Mouse (Mus musculus): ENCODE measurements around the gene Mrrf.

Mrrf gene

DNA sequence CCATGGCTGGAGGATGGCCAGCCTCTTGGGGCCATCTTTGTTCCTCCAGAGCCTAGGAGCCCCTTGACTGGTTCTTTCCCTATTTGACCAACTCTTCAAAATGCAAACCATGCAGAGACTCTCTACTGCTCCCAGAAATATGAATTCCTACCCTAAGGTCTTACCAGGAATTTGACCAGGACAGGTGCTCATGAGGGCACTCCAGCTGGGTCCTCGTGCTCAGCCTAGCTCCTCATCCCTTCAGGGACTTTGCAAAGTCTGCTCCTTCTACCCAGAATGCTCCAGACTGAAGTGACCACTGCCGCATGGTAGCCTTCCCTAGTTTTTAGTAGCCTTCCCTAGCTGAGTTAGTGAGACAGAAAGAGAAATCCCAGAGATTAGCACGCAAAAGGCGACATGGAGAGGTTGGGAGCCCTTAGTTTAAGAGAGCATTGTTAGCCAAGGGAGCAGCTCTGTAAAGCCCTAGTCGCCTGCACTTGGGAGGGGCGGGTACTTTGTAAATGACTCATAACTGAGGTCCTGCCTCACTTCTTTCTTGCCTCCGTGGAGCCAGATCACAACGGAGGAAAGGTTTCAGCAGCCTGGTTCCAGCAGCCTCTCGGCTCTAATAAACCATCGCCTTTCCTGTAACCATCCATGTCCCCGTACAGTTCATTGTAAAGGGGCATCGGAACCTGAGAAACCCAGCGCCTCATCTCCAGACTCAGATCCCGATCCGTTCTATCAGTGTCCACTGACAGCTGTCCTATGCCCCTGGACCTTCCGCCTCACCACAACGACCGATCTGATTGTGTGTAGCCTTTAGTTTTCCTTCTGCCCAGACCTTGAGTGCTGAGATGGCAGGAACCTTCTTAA is 65.8 kb downstream of the Mrrf start:
- no peak for DNase-seq

DNA sequence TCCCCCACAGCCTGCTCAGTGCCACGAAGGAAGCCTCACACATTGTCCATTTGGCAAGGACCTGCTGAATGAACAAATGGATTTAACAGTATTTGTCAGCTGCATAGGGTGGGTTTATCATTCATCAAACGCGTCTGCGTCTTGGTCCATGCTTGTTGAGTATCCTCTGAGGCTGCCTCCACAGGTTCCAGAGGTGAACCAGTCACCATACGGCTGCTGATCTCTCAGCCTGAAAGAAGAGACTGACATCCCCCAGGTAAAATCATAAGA is 66.4 kb downstream of the Mrrf start:
- DNase-seq = no peak

DNA sequence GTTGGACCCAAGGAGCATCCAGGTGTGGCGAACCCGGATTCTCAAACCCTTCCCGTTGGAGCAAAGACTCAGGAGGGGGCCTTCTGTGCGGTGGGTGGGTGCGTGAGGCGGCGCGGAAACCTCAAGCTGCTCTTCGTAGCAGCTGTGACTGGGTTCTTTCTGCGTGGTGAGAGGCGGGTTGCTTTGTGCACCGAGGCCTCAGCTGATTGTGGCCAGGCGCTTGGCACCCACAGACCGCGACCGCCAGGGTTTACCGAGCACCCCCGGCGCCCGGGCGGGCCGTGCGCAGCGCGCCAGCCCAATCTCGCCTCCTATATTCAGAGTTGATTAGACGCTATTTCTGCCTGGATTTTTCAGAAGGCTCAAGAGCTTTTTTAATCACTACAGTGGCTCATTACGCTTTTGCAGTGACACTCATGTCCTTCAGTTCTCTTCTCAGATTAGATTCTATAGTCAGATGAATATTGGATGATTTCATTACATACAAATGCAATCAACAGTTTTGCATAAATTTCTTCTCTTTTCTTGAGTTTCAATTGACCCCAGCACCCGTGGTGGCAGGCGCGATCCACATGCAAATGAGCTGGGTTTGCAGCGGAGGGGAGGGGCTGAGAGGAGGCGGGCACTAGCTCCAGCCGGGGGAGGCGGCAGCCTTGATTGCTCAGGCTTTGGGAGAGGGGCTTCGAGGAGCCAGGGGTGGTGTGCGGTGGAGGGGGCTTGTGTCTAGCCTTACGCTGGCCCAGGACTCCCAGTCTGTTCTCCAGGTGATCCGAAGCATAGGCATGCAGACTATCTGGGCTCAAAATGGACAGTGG is 67.0 kb downstream of the Mrrf start:
- DNase-seq = no peak

DNA sequence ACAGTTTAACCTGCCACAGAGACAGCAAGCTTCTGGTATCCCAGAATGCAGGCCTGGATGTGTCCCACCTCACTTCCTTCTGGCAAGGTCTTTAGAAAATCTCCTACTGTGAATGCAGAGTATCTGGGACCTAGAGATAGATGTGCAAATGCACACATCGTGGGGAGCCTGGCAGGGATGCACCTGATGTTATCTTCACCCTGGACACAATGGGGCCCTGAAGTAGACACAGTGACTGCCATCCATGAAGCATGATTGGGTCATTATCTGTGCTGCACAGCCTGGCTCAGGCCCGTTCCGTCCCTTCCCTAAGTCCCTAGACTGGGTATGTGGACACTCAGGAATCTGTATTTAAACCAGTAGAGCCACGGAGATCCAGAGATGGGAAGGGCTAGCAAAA is 68.4 kb downstream of the Mrrf start:
- DNase-seq = no peak

DNA sequence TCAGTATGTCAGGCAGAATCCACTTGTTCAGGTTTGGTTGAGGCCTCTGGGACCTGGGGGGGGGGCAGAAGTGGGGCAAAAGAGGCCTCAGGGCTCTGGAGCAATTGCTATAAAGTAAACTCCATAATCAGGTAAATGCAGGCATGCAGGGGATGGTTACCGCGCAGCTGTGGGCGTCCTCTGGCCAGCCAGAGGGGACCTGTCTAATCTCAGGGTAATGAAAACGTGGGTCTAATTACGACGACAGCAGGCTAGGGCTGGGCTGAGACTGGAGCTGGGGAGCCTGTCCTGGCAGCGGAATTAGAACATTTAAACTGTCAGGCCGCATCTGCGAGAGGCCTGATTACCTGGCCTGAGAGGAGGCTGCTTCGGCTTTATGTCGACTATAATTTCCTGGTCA is 70.9 kb downstream of the Mrrf start:
- DNase-seq = no peak

DNA sequence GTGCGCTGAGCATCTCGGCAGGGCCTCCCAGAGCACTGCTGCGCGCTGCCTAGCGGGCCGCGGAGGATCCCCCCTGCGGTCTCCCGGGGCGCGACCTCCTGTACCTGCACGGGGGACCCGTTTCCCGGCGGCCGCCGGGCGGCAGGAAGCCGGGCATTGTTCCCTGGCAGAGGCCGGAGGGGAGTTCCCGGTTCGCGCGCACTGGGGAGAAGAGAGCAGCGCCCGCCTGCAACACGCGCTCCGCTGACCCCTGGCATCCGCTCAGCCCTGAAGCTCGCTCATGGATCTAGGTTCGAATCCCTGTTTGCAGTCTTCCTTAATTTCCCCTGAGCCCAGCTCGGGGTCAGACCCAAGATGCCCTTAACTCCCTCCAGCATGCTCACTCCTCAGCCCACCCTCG is 74.6 kb downstream of the Mrrf start:
- no peak for DNase-seq

DNA sequence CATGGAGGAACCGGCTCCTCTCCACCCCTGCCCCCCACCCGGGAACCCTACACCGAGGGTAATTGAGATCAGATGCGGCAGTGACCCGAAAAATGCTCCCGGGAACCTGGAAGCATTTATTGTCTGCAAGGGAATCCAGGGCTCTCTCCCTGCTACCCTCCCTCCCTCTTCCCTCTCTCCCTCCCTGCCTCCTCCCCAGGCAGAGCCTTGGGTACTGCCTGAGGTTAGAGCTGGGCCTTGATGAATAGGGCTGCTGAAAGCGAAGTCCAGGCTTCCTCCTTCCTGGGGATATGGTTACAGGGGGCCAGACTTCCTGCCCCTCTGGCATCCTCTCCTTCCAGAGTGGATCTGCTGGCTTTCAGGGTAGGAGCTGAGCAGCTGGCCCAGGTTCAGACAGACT is 75.6 kb downstream of the Mrrf start:
- no peak for DNase-seq

DNA sequence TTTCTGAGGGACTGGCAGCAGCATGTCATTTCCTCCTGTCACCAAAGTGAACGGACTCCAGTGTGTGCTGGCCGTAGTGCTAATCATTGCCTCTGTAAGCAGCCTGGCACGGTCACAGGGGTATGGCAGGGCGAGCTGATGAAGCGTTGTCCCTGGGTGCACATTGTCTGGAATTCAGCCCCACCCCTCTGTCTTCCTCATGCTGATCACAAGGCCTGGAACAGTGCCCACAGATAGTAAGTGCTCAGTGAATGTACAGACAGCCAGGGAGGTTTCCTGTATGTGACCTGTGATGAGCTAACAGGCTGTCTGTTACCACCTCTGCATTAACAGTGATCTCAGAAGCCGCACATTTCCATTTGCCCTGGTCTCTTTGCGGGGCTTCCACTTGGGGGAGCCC is 76.9 kb downstream of the Mrrf start:
- DNase-seq = no peak

DNA sequence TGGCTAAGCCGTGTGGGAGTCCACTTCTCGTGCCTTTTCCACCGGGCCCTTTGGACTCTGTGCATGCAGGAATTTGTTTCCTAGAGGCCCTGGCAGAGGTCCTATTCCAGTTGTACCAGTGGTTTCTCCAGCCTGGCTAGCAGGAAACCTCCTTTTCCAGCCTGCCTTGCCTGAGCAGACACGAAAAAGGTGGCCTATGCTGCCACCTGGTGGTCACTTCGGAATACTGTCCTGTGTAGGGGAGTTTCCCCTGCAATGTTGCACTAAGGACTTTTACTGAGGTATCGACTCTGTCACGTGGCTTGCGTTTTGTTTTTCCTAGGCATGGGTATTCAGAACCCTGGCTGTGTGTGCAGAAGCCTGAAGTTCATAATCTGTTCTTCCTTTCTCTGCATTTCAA is 77.8 kb downstream of the Mrrf start:
- peak; percentile 65 for DNase-seq

DNA sequence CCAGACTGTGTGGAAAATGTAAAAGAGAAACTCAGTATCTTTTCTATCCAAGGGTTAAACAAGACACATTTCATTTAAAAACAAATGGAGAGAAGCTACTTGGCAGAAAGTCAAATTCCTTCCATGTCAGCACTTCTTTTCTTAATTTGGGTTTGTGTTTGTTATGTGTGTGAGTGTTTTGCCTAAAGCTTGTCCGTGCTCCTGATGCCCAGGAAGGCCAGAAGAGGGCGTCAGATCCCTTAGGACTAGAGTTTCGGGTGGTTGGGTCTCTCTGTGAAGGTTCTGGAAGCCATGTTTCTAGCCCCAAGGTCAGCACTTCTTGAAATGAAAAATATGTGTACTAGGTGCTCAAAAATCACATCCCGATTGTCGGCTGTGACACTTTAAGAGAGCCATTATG is 78.2 kb downstream of the Mrrf start:
- DNase-seq = no peak

DNA sequence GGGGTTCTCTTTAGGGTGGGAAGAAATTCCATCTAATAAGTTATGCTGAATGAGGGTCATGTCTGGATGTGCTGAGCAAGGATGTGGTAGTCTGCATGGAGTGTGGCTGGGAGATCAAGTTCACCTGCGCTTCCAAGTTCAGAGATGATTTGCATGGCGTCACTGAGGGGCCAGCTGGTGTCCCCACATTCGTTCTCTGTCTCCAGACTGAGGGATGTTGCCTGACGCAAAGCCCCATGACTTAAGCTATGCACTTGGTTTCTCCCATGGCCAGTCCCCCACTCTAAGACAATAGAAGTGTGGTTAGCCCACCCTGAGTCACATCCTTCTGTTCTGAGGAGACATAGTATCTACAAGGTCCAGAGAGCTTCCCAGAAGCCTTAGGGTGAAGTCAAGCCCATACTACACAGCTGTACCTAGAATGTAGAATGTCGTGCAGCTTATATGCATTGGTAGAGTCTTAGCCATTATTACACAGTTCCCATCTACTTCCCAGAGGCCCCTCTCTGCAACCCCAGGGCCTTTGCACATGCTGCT is 79.1 kb downstream of the Mrrf start:
- no peak for DNase-seq

DNA sequence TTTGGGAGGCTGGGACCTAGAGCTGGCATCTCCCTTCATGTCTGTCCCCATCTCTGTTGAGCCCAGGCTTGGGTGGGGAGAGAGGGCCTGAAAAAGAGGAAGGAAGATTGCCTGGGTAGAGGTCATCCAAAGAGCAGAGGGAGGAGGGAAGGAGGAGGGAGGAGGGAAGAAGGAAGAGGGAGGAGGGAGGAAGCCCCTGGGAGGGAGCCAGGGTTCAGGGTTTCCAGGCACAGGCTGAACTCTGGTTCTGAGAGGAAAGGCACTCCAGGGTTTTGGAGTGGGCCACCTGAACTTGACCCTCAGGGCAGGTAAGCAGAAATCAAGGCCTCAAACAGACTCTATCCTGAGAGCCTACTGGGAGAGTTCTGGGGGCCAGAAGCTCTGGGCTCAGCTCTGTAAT is 80.4 kb downstream of the Mrrf start:
- DNase-seq = no peak

DNA sequence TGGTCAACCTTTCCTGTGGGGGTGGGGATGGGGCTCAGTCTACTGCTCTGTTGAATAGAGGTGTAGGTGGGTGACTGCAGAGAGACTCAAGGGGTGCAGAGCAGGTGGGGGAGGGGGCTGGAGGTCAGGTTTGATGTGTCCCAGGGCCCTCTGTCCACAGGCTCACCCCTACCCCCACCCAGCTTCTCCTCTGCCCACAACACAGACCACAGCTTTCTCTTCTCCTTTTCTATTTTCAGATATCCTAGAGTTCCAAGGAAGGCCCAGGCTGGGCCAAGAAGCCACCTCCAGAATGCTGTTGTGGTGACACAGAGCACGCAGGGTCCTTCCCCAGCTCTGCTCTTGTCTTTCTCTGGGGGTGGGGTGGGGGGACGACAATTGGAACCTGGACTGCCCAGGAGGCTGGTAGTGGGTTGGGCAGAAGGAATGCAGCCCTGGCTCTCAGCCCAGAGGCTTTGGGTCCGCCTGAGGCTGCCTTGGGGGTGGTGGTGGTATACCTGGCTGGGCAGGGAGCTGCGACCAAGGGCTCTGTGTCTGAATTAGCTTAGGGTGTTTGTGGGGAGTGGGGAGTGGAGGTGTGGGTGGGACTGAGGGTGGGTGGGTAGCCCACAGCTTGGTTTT is 80.9 kb downstream of the Mrrf start:
- DNase-seq = no peak

DNA sequence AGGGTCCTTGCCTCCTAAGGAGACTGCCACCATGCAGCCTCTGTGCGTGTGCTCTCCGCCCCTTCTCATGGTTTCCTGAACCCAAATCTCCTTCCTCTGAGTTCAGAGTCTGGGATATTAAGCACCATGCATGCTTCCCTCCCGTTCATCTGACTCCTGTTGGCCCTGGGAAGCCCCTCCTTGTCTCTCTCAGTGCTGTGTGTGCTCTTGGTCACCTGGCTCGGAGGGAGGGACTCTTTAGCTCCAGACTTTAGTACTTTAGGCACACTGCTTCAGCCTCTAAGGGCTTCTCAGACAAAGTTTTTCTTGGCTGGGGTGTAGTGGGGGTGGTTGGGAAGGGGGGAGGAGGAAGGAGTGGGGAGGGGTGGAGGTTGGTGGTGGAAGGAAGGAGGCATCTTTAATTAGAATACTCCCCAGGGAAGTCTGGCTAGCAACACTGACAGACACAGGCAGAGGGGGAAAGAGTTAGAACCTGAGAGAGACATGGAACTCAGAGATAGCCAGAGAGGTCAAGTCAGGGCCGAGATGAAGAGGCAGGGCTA is 81.6 kb downstream of the Mrrf start:
- DNase-seq = no peak

DNA sequence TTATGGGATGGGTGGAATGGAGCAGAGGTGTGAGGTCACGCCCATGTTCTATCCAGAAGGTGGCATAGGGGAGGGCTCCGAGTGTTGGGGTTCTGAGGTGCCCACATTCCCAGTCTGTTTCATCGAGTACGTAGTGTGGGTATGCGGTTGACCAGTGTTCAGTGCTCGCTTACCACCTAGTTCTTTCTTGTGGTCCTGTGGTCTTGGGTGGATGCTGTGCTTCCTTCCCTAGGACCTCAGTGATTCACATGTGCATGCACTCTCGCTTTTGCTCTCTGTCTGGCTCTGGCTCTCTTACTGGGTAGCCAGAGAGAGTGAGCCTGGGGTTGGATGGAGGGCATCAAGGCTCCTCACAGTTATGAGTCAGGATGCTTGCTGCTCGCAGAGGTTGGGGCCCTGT is 83.9 kb downstream of the Mrrf start:
- no peak for DNase-seq

DNA sequence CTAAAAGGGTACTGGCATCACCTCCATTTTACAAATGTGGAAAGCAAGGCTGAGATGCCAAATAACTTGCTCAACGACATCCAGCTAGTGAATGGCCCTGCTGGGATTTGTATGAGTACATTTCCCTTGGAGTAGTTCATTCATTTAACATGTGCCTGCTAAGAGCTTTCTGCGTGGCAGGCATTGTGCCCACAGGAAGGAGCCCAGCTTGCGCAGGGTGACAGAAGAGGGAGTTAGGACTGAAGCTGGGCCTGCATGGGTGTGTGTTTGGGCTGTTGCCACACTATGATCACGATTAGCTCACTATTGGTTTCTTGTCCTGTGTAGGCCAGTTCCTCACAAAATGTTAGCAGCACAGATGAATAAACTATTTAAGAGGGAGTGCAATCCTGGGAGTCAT is 84.7 kb downstream of the Mrrf start:
- no peak for DNase-seq

DNA sequence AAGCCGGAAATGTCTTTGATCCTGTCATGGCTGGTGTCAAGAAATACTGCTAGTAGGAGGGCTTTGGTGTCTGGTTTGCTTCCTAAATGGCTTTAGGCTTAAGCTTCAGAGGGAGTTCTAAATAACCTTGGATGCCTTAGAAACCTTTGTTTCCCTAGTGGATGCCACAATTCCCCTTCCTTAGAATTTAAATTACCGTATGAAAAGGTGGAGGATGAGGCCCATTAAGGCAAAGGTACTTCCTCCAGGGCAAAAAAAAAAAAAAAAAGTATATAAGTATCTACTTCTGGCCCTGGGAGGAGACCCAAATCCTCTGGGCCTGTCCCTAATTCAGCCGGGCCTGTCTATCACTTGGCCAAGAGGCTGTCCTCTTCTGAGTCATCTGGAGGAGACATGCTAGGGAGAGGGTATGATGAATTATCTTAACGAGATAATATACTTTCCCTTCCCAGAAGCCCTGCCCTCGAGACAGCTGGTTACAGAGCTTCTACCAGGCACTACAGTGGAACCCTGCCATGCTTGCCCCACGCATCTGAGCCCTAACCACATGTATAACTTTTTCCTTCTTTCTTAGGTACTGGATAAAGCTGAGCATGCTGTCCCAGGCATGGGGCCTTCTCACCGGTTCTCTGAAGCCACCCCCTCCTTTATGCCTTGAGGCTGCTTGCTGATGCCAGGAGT is 86.1 kb downstream of the Mrrf start:
- DNase-seq = no peak

DNA sequence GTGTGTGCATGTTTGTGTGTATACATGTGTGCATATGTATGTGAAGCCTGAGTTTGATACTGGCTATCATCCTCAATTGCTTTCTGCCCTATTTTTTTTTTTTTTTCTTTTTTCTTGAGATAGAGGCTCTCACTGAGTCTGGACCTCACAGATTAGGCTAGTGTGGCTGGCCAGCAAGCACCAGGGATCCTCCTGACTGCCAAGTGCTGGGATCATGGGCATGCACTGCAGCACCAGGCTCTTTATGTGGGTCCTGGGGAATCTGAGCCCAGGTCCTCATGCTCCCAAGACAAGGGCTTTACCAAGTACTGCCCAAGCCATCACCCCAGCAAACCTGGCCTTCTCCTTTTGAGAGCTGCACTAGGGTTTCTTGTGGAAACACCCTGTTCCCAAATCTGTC is 87.2 kb downstream of the Mrrf start:
- no peak for DNase-seq

DNA sequence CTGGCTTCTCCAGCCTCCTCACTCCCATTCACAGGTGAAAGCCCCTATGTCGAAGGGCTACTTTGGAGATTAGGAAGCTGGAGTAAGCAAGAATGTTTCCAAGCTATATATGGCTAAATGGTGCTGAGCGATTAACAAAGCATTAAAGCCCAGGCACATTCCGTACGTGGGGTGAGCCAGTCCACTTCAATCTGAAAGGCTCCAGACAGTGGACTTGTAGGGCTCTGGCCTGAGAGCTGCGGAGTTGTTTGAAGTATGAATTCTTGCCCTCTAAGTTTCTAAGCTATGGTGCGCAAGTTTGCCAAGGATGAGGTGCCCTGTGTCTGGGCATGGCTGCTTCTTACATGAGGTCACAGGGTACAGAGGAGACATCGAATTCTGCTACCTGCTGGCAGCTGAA is 88.0 kb downstream of the Mrrf start:
- no peak for DNase-seq

DNA sequence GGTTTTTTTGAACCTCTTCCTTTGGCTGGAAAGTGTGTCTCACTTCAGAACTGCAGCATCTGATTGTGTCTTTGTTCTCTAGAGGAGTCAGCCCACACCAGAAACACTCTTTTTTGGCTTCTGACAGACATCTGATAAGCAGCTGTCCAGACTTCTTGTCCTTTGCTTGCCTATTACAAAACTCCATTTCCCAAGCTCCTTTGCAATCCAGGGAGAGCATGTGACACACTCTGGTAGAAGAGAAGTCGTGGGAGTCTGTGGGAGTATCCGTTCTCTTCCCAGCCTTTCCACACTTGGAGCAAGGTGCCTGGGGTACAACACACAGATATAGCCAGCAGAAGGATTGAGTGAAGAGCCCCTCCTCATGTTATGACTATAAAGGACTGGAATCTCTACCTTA is 88.4 kb downstream of the Mrrf start:
- DNase-seq = no peak

DNA sequence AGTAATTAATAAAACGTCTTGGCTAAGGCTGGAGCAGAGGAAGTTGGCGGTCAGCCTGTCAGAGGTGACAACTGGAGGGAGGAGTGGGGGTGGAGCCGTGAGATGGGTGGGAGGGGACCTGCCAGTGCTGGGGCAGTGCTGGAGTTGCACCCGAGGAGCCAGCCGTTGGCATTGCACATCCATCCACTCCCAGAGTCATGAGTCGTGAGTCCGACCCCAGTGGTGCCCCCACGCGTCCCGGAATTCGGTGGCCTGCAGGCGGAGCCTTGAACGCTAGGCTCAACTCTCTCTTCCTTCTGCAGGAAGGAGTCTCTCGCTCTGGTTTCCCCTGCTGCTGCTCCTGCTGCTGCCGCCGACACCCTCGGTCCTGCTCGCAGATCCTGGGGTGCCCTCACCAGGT is 94.2 kb downstream of the Mrrf start, which contains the start of gene Ptgs1:
TSS of gene Ptgs1 (plus strand) at position 61 of the 400 bp plus-strand sequence.
- DNase-seq = no peak

DNA sequence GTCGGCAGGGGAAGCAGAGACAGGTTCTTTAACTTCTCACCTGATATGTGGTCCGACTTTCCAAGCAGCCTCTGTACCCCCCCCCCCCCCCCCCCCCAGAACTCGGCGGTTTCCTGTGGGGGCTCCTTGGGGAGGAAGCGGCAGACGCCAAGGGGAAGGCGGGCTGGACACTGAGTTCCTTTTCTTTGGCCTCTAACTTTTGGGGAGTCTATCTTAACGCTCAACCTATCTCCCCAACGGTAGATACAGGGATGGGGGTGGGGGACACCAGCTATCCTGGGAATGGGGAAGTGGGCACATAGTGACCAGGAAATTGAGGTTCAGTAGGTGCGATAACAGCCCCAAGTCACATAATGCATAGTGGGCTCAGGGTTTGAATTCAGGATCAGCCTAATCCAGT is 94.8 kb downstream of the Mrrf start:
- no peak for DNase-seq
